Mouse (Mus musculus) CH12.LX (cell line): ENCODE measurements around the gene Arid4b. TPM values are rescaled to one million over a fixed set of nuclear protein-coding genes. Genes with fewer than 3 reads are reported as not detected.

Source experiments
- DNase-seq: peaks from one replicate; pipeline ENCODE4 v3.0.0-alpha.2; 2013; ENCODE audit errors: extremely low read depth
- H3K27ac ChIP-seq: 2 replicates; pipeline ENCODE4 v1.5.1; 2012; ENCODE audit warnings: low read depth, mild to moderate bottlenecking, control low read depth, moderate library complexity; ENCODE audit not compliant: insufficient read depth
- H3K27me3 ChIP-seq: replicated peaks from 2 replicates; pipeline ENCODE3; 2012; ENCODE audit warnings: inconsistent platforms
- H3K36me3 ChIP-seq, 2 experiments: replicated peaks in 1 of 2; 2 replicates each; pipeline versions ENCODE3 to v1.6.1; 2012; ENCODE audit warnings: inconsistent platforms in 1 of 2, low read length in 1 of 2, mild to moderate bottlenecking in 1 of 2, mixed read lengths in 1 of 2, moderate library complexity in 1 of 2; ENCODE audit not compliant: control insufficient read depth in 1 of 2, insufficient read depth in 1 of 2
- H3K4me1 ChIP-seq, 2 experiments: 2 replicates each; pipeline ENCODE4 v1.6.1; 2012; ENCODE audit warnings: inconsistent platforms in 1 of 2, moderate library complexity in 1 of 2; ENCODE audit not compliant: insufficient read depth in 2 of 2, control insufficient read depth in 1 of 2
- H3K4me2 ChIP-seq: 2 replicates; pipeline ENCODE4 v1.6.1; 2012; ENCODE audit warnings: low read depth, mild to moderate bottlenecking, control low read depth; ENCODE audit not compliant: poor library complexity, insufficient read depth, severe bottlenecking
- H3K4me3 ChIP-seq, 3 experiments: fragments of 150-350 bp in 1 of 3; sonication (generic) in 1 of 3; replicated peaks in 1 of 3; 2 replicates each; pipeline versions ENCODE3 to v1.5.1; 2011 to 2012; ENCODE audit warnings: low read depth in 2 of 3, low read length in 2 of 3, mild to moderate bottlenecking in 2 of 3, moderate library complexity in 2 of 3, control low read depth in 1 of 3, improper control_type of control experiment in 1 of 3, inconsistent platforms in 1 of 3, mixed read lengths in 1 of 3; ENCODE audit not compliant: poor library complexity in 1 of 3
- H3K79me2 ChIP-seq: replicated peaks from 2 replicates; pipeline ENCODE4 v1.6.1; 2012; ENCODE audit warnings: mild to moderate bottlenecking, moderate library complexity; ENCODE audit not compliant: control insufficient read depth, poor library complexity, insufficient read depth, severe bottlenecking; ENCODE audit errors: extremely low read depth
- H3K9ac ChIP-seq: 2 replicates; pipeline ENCODE4 v1.6.1; 2012; ENCODE audit warnings: low read depth, mild to moderate bottlenecking, control low read depth, moderate library complexity; ENCODE audit not compliant: insufficient read depth
- H3K9me3 ChIP-seq: replicated peaks from 2 replicates; pipeline ENCODE3; 2012; ENCODE audit warnings: low read length, inconsistent platforms, mixed read lengths
- CTCF ChIP-seq, 2 experiments: IDR thresholded peaks in 1 of 2; conservative IDR thresholded peaks in 1 of 2; 2 replicates each; pipeline ENCODE4 v1.5.1; 2011 to 2012; ENCODE audit warnings: low read depth in 2 of 2, low read length in 2 of 2, improper control_type of control experiment in 1 of 2, inconsistent platforms in 1 of 2, mild to moderate bottlenecking in 1 of 2, moderate library complexity in 1 of 2
- ELF1 ChIP-seq: IDR thresholded peaks from 2 replicates; pipeline ENCODE4 v1.6.1; 2014; ENCODE audit warnings: low read depth, mild to moderate bottlenecking, inconsistent platforms, low read length, improper control_type of control experiment
- GABPA ChIP-seq: IDR thresholded peaks from 2 replicates; pipeline ENCODE4 v1.6.1; 2012; ENCODE audit warnings: low read depth, low read length, improper control_type of control experiment, inconsistent platforms; ENCODE audit not compliant: insufficient replicate concordance
- IRF4 ChIP-seq: IDR thresholded peaks from 2 replicates; pipeline ENCODE4 v1.6.1; 2014; ENCODE audit warnings: low read depth, mild to moderate bottlenecking, inconsistent platforms, low read length, improper control_type of control experiment
- JUN ChIP-seq: IDR thresholded peaks from 2 replicates; pipeline ENCODE4 v1.6.1; 2011; ENCODE audit warnings: low read depth, mild to moderate bottlenecking, low read length, improper control_type of control experiment, moderate library complexity; ENCODE audit not compliant: insufficient read depth
- JUND ChIP-seq: conservative IDR thresholded peaks from 2 replicates; pipeline ENCODE4 v1.6.1; 2011; ENCODE audit warnings: low read depth, low read length, improper control_type of control experiment
- KAT2A ChIP-seq: IDR thresholded peaks from 2 replicates; pipeline ENCODE4 v1.6.1; 2012; ENCODE audit warnings: low read length, improper control_type of control experiment, inconsistent platforms; ENCODE audit not compliant: insufficient replicate concordance
- MAFK ChIP-seq: IDR thresholded peaks from 2 replicates; pipeline ENCODE4 v1.6.1; 2011; ENCODE audit warnings: low read length, improper control_type of control experiment; ENCODE audit not compliant: insufficient replicate concordance
- MXI1 ChIP-seq: IDR thresholded peaks from 2 replicates; pipeline ENCODE4 v1.6.1; 2011; ENCODE audit warnings: mild to moderate bottlenecking, low read depth, low read length, improper control_type of control experiment
- MYC ChIP-seq: IDR thresholded peaks from 2 replicates; pipeline ENCODE4 v1.6.1; 2011; ENCODE audit warnings: low read depth, mild to moderate bottlenecking, improper control_type of control experiment, low read length
- POLR2A ChIP-seq: IDR thresholded peaks from 2 replicates; pipeline ENCODE4 v1.6.1; 2011; ENCODE audit warnings: low read depth, mild to moderate bottlenecking, improper control_type of control experiment, low read length
- RAD21 ChIP-seq: IDR thresholded peaks from 2 replicates; pipeline ENCODE4 v1.6.1; 2011; ENCODE audit warnings: low read depth, mild to moderate bottlenecking, low read length, improper control_type of control experiment, moderate library complexity
- SMC3 ChIP-seq: IDR thresholded peaks from 2 replicates; pipeline ENCODE4 v1.6.1; 2011; ENCODE audit warnings: low read depth, low read length, improper control_type of control experiment
- TBP ChIP-seq: conservative IDR thresholded peaks from 2 replicates; pipeline ENCODE4 v1.6.1; 2011; ENCODE audit warnings: low read depth, low read length, improper control_type of control experiment
- UBTF ChIP-seq: IDR thresholded peaks from 2 replicates; pipeline ENCODE4 v1.6.1; 2012; ENCODE audit warnings: low read depth, mild to moderate bottlenecking, inconsistent platforms, low read length, improper control_type of control experiment, moderate library complexity
- USF1 ChIP-seq: IDR thresholded peaks from 2 replicates; pipeline ENCODE4 v1.6.1; 2014; ENCODE audit warnings: low read depth, mild to moderate bottlenecking, inconsistent platforms, low read length, improper control_type of control experiment
- ZKSCAN1 ChIP-seq: IDR thresholded peaks from 2 replicates; pipeline ENCODE4 v1.6.1; 2012; ENCODE audit warnings: low read depth, inconsistent platforms, low read length, improper control_type of control experiment, borderline replicate concordance
- ZNF384 ChIP-seq: IDR thresholded peaks from 2 replicates; pipeline ENCODE4 v1.6.1; 2012; ENCODE audit warnings: low read depth, low read length, improper control_type of control experiment, inconsistent platforms
- dilution Hi-C: fragments of 300-500 bp; cut with MboI; formaldehyde crosslinking; loops from 2 replicates; pipeline ENCODE4 v1.14.3; 2020; ENCODE audit warnings: low sequenced_read_pairs; ENCODE audit not compliant: extremely low pct_unique_long_range_greater_than_20kb, extremely low pct_ligation_motif_present
- in situ Hi-C: fragments of 300-500 bp; cut with MboI; formaldehyde crosslinking; loops from 3 replicates; pipeline ENCODE4 v1.14.3; 2019; ENCODE audit warnings: low sequenced_read_pairs, low pct_ligation_motif_present, low pct_unique_long_range_greater_than_20kb, mixed read lengths
- polyA plus RNA-seq: library from polyadenylated mRNA; unstranded; fragments of >175 nt; gene quantifications from 2 replicates; pipeline ENCODE4 v1.2.1, GENCODE M21; 2012; ENCODE audit warnings: low read depth; ENCODE audit not compliant: insufficient read length
- total RNA-seq, 2 experiments: library from RNA; depleted of rRNA; stranded (reverse); fragments of 300-350 nt in 1 of 2; fragments of >200 nt in 1 of 2; gene quantifications; 2 replicates each; pipeline ENCODE4 v1.2.3; 2012 to 2014

The Arid4b gene
- total and polyA plus RNA-seq, 3 experiments: 9.2 to 16.4 (median 9.7) TPM

- no peak for TF ChIP-seq ZKSCAN1
- no peak for TF ChIP-seq JUN
- no peak for TF ChIP-seq MYC
- no peak for TF ChIP-seq TBP
- no peak for TF ChIP-seq JUND
- TF ChIP-seq USF1: no peak
- no peak for TF ChIP-seq ZNF384
- TF ChIP-seq GABPA: no peak
- no peak for TF ChIP-seq MXI1
- TF ChIP-seq CTCF (conservative IDR thresholded peaks at IDR 0.05 in 1 of 2, IDR thresholded peaks at IDR 0.05 in 1 of 2; ENCODE audit: low read depth in 2 of 2, low read length in 2 of 2): no peak
- TF ChIP-seq KAT2A: no peak
- TF ChIP-seq IRF4: no peak
- TF ChIP-seq ELF1: no peak
- TF ChIP-seq SMC3: no peak
- no peak for DNase-seq
- Histone ChIP-seq H3K9me3 (no peaks in the 10 kb centered on the region), H3K27ac (no peak overlapping the region), H3K36me3 (no peaks in the 10 kb centered on the region), H3K9ac (no peak overlapping the region), H3K79me2 (peaks cover 13% of the 10 kb centered on the region), H3K27me3 (no peaks in the 10 kb centered on the region), H3K4me1 (peaks cover 0 to 17% of the 10 kb centered on the region in 2 experiments; a peak in 2 of 4 replicates), H3K4me2 (no peak overlapping the region), H3K4me3 (no peak overlapping the region)
- dilution Hi-C loops (no loop called here), in situ Hi-C loops (no loop called here)
Measured at GRCm38 (mm10) chr13:14113746-14114528, 50.9 kb downstream of the Arid4b start.

- peaks cover 0 to 17% of the 10 kb centered on the region in 2 experiments; a peak in 2 of 4 replicates for H3K4me1 ChIP-seq
- in situ Hi-C loops: no loop called here
Measured at GRCm38 (mm10) chr13:14115805-14116204, 52.8 kb downstream of the Arid4b start.

More at GRCm38 (mm10) chr13:14115805-14116204, 52.8 kb downstream of the Arid4b start:
- dilution Hi-C loops: no loop called here
- H3K9ac ChIP-seq: no peak overlapping the region
- H3K27ac ChIP-seq: no peak overlapping the region
- no peaks in the 10 kb centered on the region for H3K27me3 ChIP-seq
- DNase-seq: no peak
- H3K4me3 ChIP-seq: no peak overlapping the region
- no peaks in the 10 kb centered on the region for H3K9me3 ChIP-seq
- peaks cover 13% of the 10 kb centered on the region for H3K79me2 ChIP-seq
- TF ChIP-seq UBTF (no peak), RAD21 (no peak), POLR2A (no peak), MAFK (no peak), CTCF (conservative IDR thresholded peaks at IDR 0.05 in 1 of 2, IDR thresholded peaks at IDR 0.05 in 1 of 2; ENCODE audit: low read depth in 2 of 2, low read length in 2 of 2) (no peak), GABPA (no peak)
- no peak overlapping the region for H3K4me2 ChIP-seq
- no peaks in the 10 kb centered on the region for H3K36me3 ChIP-seq
